Mouse (Mus musculus): ENCODE measurements around the gene Gpr150. TPM values are rescaled to one million over a fixed set of nuclear protein-coding genes. Genes with fewer than 3 reads are reported as not detected.

The Gpr150 gene
- polyA plus RNA-seq, 2 experiments: 0.04 to 0.08 TPM

DNA sequence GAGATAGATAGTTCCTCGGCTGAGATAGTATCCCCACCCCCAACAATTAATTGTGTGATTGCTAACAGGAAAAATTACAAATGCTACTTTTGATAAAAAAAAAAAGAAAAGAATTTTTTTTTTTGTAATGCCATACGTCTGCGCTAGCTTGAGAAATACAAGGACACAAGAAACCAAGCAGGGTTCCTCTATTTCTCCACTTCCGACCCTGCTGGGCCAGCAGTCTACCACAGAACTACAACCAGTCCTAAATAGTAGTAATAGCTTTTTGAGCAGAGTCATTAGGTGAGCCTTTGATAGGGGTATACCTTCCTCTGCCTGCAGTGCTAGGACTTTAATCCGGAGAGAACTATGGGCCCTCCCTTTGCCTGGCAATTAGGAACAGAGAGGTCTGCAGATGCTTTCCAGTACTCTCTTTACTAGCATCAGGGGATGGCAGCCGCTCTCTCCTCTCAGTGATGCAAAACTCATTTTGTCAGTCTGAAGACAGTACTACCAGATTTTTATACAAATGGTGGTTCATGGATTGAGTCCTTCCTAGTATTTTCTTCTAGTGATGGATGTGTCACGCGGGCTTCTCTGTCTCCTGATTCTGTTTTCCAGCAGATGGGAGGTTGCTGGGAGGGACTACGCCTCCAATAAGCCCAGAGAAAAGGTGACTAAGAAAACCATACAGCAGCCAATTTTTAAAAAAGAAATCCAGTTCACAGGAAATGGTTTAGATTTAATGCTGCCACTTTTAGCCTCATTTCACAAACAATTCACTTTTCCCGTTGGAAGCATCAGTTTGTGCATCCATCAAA is 672 bp upstream of the Gpr150 start:
- Histone ChIP-seq H3K9me3 (ENCODE audit: control insufficient read depth, low read length) (no peaks in the 10 kb centered on the region), H3K4me2 (replicated peaks; ENCODE audit: low read depth, low read length, severe bottlenecking) (no peak overlapping the region), H3K4me3 (replicated peaks; ENCODE audit: low read length) (no peak overlapping the region), H3K27me3 (ENCODE audit: control insufficient read depth, insufficient read depth, low read length) (peaks cover 46% of the 10 kb centered on the region), H3K9ac (ENCODE audit: low read depth, low read length, severe bottlenecking) (no peak overlapping the region), H3K4me1 (ENCODE audit: control insufficient read depth, insufficient read depth, low read length) (peaks cover 7% of the 10 kb centered on the region; the same call in 1 of the 2 replicates), H3K36me3 (ENCODE audit: control insufficient read depth, insufficient read depth, low read length) (0 out of 2 replicates have a peak, but pooled peaks cover 4% of the 10 kb centered on the region), H3K27ac (replicated peaks; ENCODE audit: low read depth, low read length) (no peak overlapping the region)
- WGBS: 59% methylated on average over 10 of the region's 10 CpGs
- DNase-seq (ENCODE audit: low spot score) (no peak), ATAC-seq (ENCODE audit: low FRiP score, low read depth) (no peak)
- TF ChIP-seq POLR2A (IDR thresholded peaks at IDR 0.05; ENCODE audit: borderline replicate concordance, extremely low read depth, insufficient read depth, insufficient read length): no peak

DNA sequence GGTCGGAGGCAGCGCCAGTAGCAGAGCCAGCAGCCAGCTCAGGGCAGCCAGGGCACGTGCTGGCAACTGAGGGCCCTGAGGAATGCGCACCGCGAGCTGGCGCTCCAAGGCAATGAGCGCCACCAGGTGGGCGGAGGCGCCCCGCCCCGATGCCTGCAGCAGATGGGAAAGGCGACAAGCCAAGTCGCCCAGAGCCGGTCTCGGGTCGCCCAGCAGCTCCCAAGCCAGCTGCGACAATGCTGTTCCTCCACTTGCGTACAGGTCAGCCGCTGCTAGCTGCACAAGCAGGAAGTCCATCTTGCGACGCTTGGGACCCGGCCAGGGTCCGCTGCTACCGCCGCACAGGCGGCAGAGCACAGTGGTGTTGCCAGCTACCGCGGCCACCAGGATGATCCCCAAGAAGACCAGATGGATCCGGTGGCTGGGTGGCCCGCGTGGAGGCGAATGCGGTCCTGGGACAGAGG is 503 bp downstream of the Gpr150 start:
- peaks cover 7% of the 10 kb centered on the region; the same call in 1 of the 2 replicates for H3K4me1 ChIP-seq (ENCODE audit: control insufficient read depth, insufficient read depth, low read length)
- WGBS: under 1% methylated on average over 34 of the region's 34 CpGs
- peaks cover 46% of the 10 kb centered on the region for H3K27me3 ChIP-seq (ENCODE audit: control insufficient read depth, insufficient read depth, low read length)
- peak overlapping the region; percentile 97 for H3K4me2 ChIP-seq (replicated peaks; ENCODE audit: low read depth, low read length, severe bottlenecking)
- H3K9me3 ChIP-seq (ENCODE audit: control insufficient read depth, low read length): no peaks in the 10 kb centered on the region
- peak overlapping the region; percentile 46 for H3K9ac ChIP-seq (ENCODE audit: low read depth, low read length, severe bottlenecking)
- H3K4me3 ChIP-seq (replicated peaks; ENCODE audit: low read length): peak overlapping the region; percentile 47
- no peaks in the 10 kb centered on the region for H3K36me3 ChIP-seq (ENCODE audit: control insufficient read depth, insufficient read depth, low read length)
- peak; percentile 46 for DNase-seq (ENCODE audit: low spot score)
- no peak overlapping the region for H3K27ac ChIP-seq (replicated peaks; ENCODE audit: low read depth, low read length)
- ATAC-seq (ENCODE audit: low FRiP score, low read depth): peak; percentile 66
- TF ChIP-seq POLR2A (IDR thresholded peaks at IDR 0.05; ENCODE audit: borderline replicate concordance, extremely low read depth, insufficient read depth, insufficient read length): no peak

DNA sequence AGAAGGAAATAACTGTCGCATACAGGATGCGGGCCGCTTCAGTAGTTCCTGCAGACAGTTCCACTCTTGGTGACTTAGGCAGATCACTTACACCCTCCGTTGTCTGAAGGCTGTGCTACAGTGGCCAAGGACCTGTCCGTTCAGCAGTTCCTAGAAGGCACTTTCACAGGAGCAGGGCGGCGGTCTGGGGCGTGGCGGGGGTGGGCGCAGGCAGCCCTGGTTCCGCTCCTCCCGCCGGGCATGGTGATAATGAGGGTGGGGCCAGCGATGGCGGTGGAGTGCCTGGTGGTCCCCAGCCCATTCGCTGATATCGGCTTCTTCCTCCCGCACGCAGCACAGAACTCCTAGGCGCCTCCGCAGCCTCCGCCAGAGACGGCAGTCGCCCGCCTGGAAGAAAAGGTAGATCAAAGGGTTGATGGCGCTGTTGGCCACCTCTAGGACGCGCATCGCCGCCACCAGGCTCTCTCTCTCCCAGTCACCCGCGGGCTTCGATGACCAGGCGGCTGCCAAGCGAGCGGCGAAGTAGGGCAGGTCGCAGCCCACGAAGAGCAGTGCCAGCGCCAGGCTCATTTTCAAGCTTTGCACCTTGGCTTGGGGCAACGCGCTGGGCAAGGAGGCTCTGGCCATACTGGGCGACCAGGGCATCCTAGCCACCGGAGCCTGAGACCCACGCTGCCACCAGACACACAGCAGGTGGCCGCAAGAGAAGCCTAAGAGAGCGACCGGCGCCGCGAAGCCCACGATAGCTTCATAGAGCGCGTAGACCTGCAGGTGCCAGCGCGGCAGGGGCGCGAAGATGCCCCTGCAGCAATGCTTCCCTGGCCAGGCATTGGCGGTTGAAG is 1.2 kb downstream of the Gpr150 start:
- H3K9ac ChIP-seq (ENCODE audit: low read depth, low read length, severe bottlenecking): peak overlapping the region; percentile 46
- 2% methylated on average over 56 of the region's 59 CpGs for WGBS
- ATAC-seq (ENCODE audit: low FRiP score, low read depth): peak; percentile 34
- no peaks in the 10 kb centered on the region for H3K9me3 ChIP-seq (ENCODE audit: control insufficient read depth, low read length)
- peak overlapping the region; percentile 47 for H3K4me3 ChIP-seq (replicated peaks; ENCODE audit: low read length)
- peak overlapping the region; percentile 97 for H3K4me2 ChIP-seq (replicated peaks; ENCODE audit: low read depth, low read length, severe bottlenecking)
- H3K36me3 ChIP-seq (ENCODE audit: control insufficient read depth, insufficient read depth, low read length): no peaks in the 10 kb centered on the region
- peaks cover 7% of the 10 kb centered on the region; the same call in 1 of the 2 replicates for H3K4me1 ChIP-seq (ENCODE audit: control insufficient read depth, insufficient read depth, low read length)
- TF ChIP-seq POLR2A (IDR thresholded peaks at IDR 0.05; ENCODE audit: borderline replicate concordance, extremely low read depth, insufficient read depth, insufficient read length): no peak
- DNase-seq (ENCODE audit: low spot score): peak; percentile 13
- no peak overlapping the region for H3K27ac ChIP-seq (replicated peaks; ENCODE audit: low read depth, low read length)
- peaks cover 46% of the 10 kb centered on the region for H3K27me3 ChIP-seq (ENCODE audit: control insufficient read depth, insufficient read depth, low read length)

DNA sequence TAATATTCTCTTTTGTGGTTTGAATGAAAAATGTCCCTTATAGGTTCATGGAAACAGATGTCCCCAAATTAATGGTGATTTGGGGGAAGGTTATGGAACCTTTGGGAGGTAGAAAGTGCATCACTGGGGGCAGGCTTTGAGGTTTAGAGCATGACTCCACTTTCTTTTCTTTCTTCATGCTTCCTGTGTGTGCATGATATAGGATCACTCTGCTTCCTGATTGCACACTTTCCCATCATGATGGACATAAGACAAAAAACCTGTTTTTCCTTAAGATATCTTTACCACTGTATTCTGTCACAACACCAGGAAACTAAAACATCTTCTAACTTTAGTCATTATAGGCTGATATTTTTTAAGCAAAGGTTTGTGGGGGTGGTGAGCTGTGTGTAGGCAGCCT is 11.8 kb downstream of the Gpr150 start:
- ATAC-seq (ENCODE audit: low FRiP score, low read depth) (no peak), DNase-seq (ENCODE audit: low spot score) (no peak)
- TF ChIP-seq POLR2A (IDR thresholded peaks at IDR 0.05; ENCODE audit: borderline replicate concordance, extremely low read depth, insufficient read depth, insufficient read length): no peak
- Histone ChIP-seq H3K4me3 (replicated peaks; ENCODE audit: low read length) (no peak overlapping the region), H3K27me3 (ENCODE audit: control insufficient read depth, insufficient read depth, low read length) (no peaks in the 10 kb centered on the region), H3K27ac (replicated peaks; ENCODE audit: low read depth, low read length) (no peak overlapping the region), H3K36me3 (ENCODE audit: control insufficient read depth, insufficient read depth, low read length) (no peaks in the 10 kb centered on the region), H3K9me3 (ENCODE audit: control insufficient read depth, low read length) (0 out of 2 replicates have a peak, but pooled peaks cover under 1% of the 10 kb centered on the region), H3K4me1 (ENCODE audit: control insufficient read depth, insufficient read depth, low read length) (no peaks in the 10 kb centered on the region), H3K9ac (ENCODE audit: low read depth, low read length, severe bottlenecking) (no peak overlapping the region), H3K4me2 (replicated peaks; ENCODE audit: low read depth, low read length, severe bottlenecking) (no peak overlapping the region)

DNA sequence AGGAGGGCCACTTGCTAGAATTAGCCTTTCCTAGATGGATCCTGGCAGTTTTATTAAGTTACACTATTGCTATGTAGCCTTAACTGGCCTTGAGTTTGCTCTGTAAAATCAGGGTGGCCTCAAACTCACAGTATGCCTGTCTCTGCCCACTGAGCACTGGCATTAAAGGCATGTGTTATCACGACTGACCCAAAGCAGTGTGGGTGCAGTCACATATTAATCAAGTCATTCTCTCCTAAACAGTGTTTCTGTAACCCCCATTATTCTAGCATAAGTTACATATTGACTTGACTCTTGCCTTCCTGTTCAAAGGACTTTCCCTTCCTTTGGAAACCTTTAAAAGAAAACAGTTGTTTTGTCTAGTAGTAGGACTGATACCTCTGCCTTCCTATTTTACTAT is 14.3 kb downstream of the Gpr150 start:
- Histone ChIP-seq H3K9ac (ENCODE audit: low read depth, low read length, severe bottlenecking) (no peak overlapping the region), H3K36me3 (ENCODE audit: control insufficient read depth, insufficient read depth, low read length) (no peaks in the 10 kb centered on the region), H3K9me3 (ENCODE audit: control insufficient read depth, low read length) (no peaks in the 10 kb centered on the region), H3K27ac (replicated peaks; ENCODE audit: low read depth, low read length) (no peak overlapping the region), H3K4me2 (replicated peaks; ENCODE audit: low read depth, low read length, severe bottlenecking) (no peak overlapping the region), H3K4me3 (replicated peaks; ENCODE audit: low read length) (no peak overlapping the region), H3K4me1 (ENCODE audit: control insufficient read depth, insufficient read depth, low read length) (no peaks in the 10 kb centered on the region), H3K27me3 (ENCODE audit: control insufficient read depth, insufficient read depth, low read length) (no peaks in the 10 kb centered on the region)
- no peak for TF ChIP-seq POLR2A (IDR thresholded peaks at IDR 0.05; ENCODE audit: borderline replicate concordance, extremely low read depth, insufficient read depth, insufficient read length)
- ATAC-seq (ENCODE audit: low FRiP score, low read depth) (no peak), DNase-seq (ENCODE audit: low spot score) (no peak)
- 55% methylated on average over 1 of the region's 1 CpGs for WGBS
